Mouse (Mus musculus) bone marrow macrophage, adult 2 months (primary cell): ENCODE data around the gene Qser1.

Experiments used
- CTCF ChIP-seq: IDR thresholded peaks from 2 replicates; pipeline ENCODE4 v1.5.1; 2012; ENCODE audit warnings: low read depth, mild to moderate bottlenecking, low read length, moderate library complexity
- POLR2A ChIP-seq: IDR thresholded peaks from 2 replicates; pipeline ENCODE4 v1.6.1; 2012; ENCODE audit warnings: mild to moderate bottlenecking, low read depth, low read length, borderline replicate concordance

DNA sequence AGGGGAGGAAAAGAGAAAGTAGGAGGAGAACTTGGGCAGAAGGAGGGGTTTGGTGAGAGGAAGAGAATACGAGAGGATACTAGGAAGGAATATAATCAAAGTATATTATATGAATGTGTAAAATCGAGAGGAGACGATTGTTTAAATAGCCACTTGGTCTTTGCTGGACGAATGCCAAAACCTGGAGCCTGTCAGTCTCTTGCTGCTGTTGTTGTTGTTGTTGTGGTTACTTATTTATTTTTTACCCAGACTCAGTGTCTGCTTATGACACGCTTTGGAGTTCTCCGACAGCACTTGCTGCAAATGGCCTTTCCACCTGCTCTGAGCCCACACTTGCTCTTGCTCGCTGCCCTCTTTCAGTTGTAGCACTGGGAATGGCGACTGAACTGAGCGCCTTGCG lies 43.9 kb upstream of the Qser1 start:
- TF ChIP-seq CTCF (no peak), POLR2A (no peak)
